Mouse (Mus musculus) embryonic facial prominence, embryonic 11.5 days (tissue): ENCODE data around the gene Gpr171. TPM values are rescaled to one million over a fixed set of nuclear protein-coding genes. Genes with fewer than 3 reads are reported as not detected.

ENCODE experiments used
- ATAC-seq: fragments of 200-750 bp; cut with Nextera tagmentation; replicated peaks from 2 replicates; pipeline ENCODE4 v1.8.0; 2017; ENCODE audit warnings: low read depth; ENCODE audit not compliant: insufficient number of reproducible peaks, low FRiP score, low TSS enrichment
- DNase-seq: peaks from one replicate; pipeline ENCODE4 v3.0.0-alpha.2; 2015; ENCODE audit warnings: low spot score
- H3K27ac ChIP-seq: fragments of 300-500 bp; sonication (generic); replicated peaks from 2 replicates; pipeline ENCODE4 v1.5.1; 2014; ENCODE audit warnings: mild to moderate bottlenecking, low read depth, low read length, control low read depth
- H3K27me3 ChIP-seq: fragments of 300-500 bp; sonication (generic); 2 replicates; pipeline ENCODE4 v1.6.1; 2014; ENCODE audit warnings: mild to moderate bottlenecking, low read length, moderate library complexity, mixed read lengths; ENCODE audit not compliant: control insufficient read depth, insufficient read depth
- H3K36me3 ChIP-seq: fragments of 300-500 bp; sonication (generic); replicated peaks from 2 replicates; pipeline ENCODE4 v1.6.1; 2014; ENCODE audit warnings: low read depth, mild to moderate bottlenecking, low read length, moderate library complexity, mixed read lengths; ENCODE audit not compliant: control insufficient read depth, insufficient read depth
- H3K4me1 ChIP-seq: fragments of 300-500 bp; sonication (generic); 2 replicates; pipeline ENCODE4 v1.6.1; 2014; ENCODE audit warnings: low read length, mixed read lengths; ENCODE audit not compliant: control insufficient read depth, insufficient read depth
- H3K4me2 ChIP-seq: fragments of 300-500 bp; sonication (generic); 2 replicates; pipeline ENCODE4 v1.6.1; 2014; ENCODE audit warnings: low read depth, mild to moderate bottlenecking, control low read depth, low read length, moderate library complexity
- H3K4me3 ChIP-seq: fragments of 300-500 bp; sonication (generic); 2 replicates; pipeline ENCODE4 v1.5.1; 2014; ENCODE audit warnings: low read depth, low read length, control low read depth
- H3K9ac ChIP-seq: fragments of 300-500 bp; sonication (generic); replicated peaks from 2 replicates; pipeline ENCODE4 v1.6.1; 2014; ENCODE audit warnings: mild to moderate bottlenecking, control low read depth, low read length
- H3K9me3 ChIP-seq: fragments of 300-500 bp; sonication (generic); replicated peaks from 2 replicates; pipeline ENCODE4 v1.6.1; 2016; ENCODE audit warnings: mild to moderate bottlenecking, low read length, inconsistent platforms, mixed read lengths; ENCODE audit not compliant: control insufficient read depth
- WGBS: fragments of 180-500 bp; shearing (Covaris S2); extraction: QIAGEN DNeasy Blood & Tissue Kit; methylation state at CpG from one replicate; pipeline ENCODE4 v1.1.7; 2014; 5-methylcytosine and 5-hydroxymethylcytosine counted together
- polyA plus RNA-seq: library from polyadenylated mRNA; unstranded; fragments of >200 nt; fragmentation: Nextera tagmentation; extraction: Ambion mirVana; gene quantifications from 2 replicates; pipeline ENCODE4 v1.2.1, GENCODE M21; 2014

Gpr171 gene
- polyA plus RNA-seq, 1 experiment from 2014 or later = 0.39 TPM

DNA sequence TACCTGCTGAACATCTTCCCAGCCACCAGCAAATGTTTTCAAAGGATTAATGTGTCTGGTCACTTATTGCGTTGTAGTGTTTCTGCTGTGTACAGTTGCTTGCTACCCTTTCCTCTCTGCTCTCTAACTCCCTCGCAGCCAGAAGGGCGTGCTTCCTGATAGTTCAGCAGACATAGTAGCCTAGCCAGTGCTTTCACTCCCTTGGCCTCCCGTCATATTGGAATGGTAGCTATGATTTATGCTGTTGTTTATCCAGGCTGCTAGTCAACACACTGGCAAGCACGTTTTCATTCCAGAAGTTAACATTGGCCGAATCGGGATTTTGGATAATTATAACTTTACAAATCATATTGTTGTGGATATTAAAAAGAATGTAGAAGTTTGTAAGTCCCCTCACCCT is 41.5 kb downstream of the Gpr171 start:
- no peak overlapping the region for H3K27ac ChIP-seq
- no peak for DNase-seq
- ATAC-seq = no peak
- WGBS = 90% methylated on average over 7 of the region's 7 CpGs
- H3K4me1 ChIP-seq = no peaks in the 10 kb centered on the region; the same call in 1 of the 2 replicates
- no peak overlapping the region for H3K4me2 ChIP-seq
- no peak overlapping the region for H3K4me3 ChIP-seq
- no peaks in the 10 kb centered on the region for H3K36me3 ChIP-seq
- H3K9ac ChIP-seq = no peak overlapping the region
- no peaks in the 10 kb centered on the region for H3K9me3 ChIP-seq
- H3K27me3 ChIP-seq = no peaks in the 10 kb centered on the region

DNA sequence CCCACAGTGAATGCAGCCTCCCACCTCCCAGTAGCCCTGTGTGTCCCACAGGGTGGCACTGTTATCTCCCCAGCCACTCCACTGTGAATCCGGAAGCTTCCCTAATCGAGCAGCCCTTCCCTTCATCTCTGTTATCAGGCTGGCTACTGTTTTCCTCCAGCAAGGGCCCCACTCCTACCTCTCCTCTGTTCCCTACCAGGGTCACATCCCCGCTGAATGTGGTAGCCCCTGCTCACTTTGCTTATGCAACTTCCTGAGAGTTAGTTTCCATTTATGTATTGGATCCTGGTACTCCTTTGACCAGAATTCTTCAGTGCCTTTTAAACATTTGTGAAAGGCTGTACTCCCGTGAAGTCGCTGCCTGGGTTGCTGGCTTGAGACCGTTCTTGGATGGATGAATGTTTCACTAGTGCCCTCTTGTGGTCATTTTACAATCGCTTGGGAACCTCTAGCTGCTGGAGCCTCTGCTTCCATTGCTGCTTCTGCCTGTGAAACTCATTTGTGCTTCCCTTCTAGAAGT is 42.5 kb downstream of the Gpr171 start:
- Histone ChIP-seq H3K27ac (no peak overlapping the region), H3K36me3 (no peaks in the 10 kb centered on the region), H3K4me2 (no peak overlapping the region), H3K27me3 (no peaks in the 10 kb centered on the region), H3K9ac (no peak overlapping the region; the same call in 1 of the 2 replicates), H3K4me3 (no peak overlapping the region), H3K4me1 (no peaks in the 10 kb centered on the region; the same call in 1 of the 2 replicates), H3K9me3 (no peaks in the 10 kb centered on the region)
- WGBS = 2% methylated on average over 7 of the region's 7 CpGs
- ATAC-seq (peak; percentile 75; the same call in 1 of the 2 replicates), DNase-seq (peak; percentile 88)

DNA sequence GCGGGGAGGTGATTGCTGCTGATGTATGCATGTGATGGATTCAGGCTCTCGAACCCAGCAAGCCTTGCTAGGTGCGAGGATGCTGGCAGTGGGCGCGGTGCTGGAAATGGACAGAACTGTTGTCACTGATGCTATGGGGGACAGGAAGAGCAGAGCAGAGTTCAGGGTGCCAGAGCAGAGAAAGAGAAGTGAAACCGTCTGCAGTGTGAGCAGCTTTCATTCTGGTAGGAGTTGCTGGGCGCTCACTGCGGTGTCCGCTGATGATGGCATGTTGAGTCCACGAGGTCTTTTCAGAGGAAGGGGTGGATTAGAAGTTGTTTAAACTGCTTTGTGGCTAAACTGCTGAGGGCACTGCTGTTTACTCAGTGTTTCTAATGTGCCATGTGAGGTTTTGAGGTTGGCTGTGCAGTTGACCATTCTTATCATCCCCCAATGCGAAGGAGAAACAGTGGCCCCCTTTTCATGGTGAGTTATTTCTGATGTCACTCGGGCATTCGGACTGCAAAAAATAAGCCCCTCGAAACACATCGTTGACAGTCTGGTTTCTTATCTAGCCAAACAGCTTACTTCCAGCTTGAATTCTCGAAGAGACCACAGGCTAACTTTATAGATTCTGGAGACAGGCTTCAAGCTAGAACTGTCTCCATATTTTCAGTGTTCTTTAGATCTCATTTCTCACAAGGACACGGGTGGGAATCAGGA is 46.6 kb downstream of the Gpr171 start:
- Histone ChIP-seq H3K4me2 (no peak overlapping the region), H3K36me3 (no peaks in the 10 kb centered on the region), H3K4me3 (no peak overlapping the region), H3K9ac (no peak overlapping the region), H3K9me3 (no peaks in the 10 kb centered on the region), H3K27me3 (no peaks in the 10 kb centered on the region), H3K27ac (no peak overlapping the region), H3K4me1 (no peaks in the 10 kb centered on the region; the same call in 1 of the 2 replicates)
- WGBS = 89% methylated on average over 17 of the region's 17 CpGs
- DNase-seq = no peak
- ATAC-seq = no peak

Other genes with a start within 250 kb of the Gpr171 start
- 1.0 and 2.0 TPM in 2 replicates for gene Clrn1, start 216.5 kb downstream of the Gpr171 start, polyA plus RNA-seq
- 2.2 and 2.7 TPM in 2 replicates for gene Med12l, start 96.0 kb downstream of the Gpr171 start, polyA plus RNA-seq
- 1.4 TPM in 2 replicates for gene P2ry14, start 51.8 kb upstream of the Gpr171 start, polyA plus RNA-seq
- 0.24 and 0.27 TPM in 2 replicates for gene Gpr87, start 93.3 kb upstream of the Gpr171 start, polyA plus RNA-seq
- gene P2ry13, start 109.1 kb upstream of the Gpr171 start, polyA plus RNA-seq = 0.34 and 0.77 TPM in 2 replicates
- 2.2 and 2.7 TPM in 2 replicates for gene P2ry12, start 161.1 kb upstream of the Gpr171 start, polyA plus RNA-seq
- gene Igsf10, start 242.6 kb upstream of the Gpr171 start, polyA plus RNA-seq = 8.7 and 9.2 TPM in 2 replicates